Mouse (Mus musculus) c-Kit-positive CD71-positive TER-119-positive erythroid progenitor cells, embryonic 14.5 days (primary cell): ENCODE measurements around the gene Pax6.

Experiments used
- DNase-seq: peaks from one replicate; pipeline ENCODE4 v3.0.0-alpha.2; 2013; ENCODE audit warnings: low spot score

Pax6 gene

GRCm38 (mm10) chr2:105726657-105727056 is 58.0 kb downstream of the Pax6 start:
- no peak for DNase-seq

GRCm38 (mm10) chr2:105730704-105731103 is 62.0 kb downstream of the Pax6 start:
- no peak for DNase-seq

GRCm38 (mm10) chr2:105736166-105736565 is 67.5 kb downstream of the Pax6 start:
- DNase-seq: no peak

- DNase-seq: no peak
Measured at GRCm38 (mm10) chr2:105746896-105747295, 78.2 kb downstream of the Pax6 start.
